Mouse (Mus musculus) lung, adult 2 months (tissue): Measurements from ENCODE around the gene Olfr750. TPM values are rescaled to one million over a fixed set of nuclear protein-coding genes. Genes with fewer than 3 reads are reported as not detected.

Experiments used
- DNase-seq: peaks from one replicate; pipeline ENCODE4 v3.0.0; 2022
- H3K4me1 ChIP-seq: fragments of 200-500 bp; 2 replicates; pipeline ENCODE4 v1.6.1; 2011; ENCODE audit warnings: low read length; ENCODE audit not compliant: control insufficient read depth, insufficient read depth
- H3K4me3 ChIP-seq: fragments of 200-500 bp; replicated peaks from 2 replicates; pipeline ENCODE3; 2011; ENCODE audit warnings: low read depth, mild to moderate bottlenecking, control low read depth, low read length; ENCODE audit errors: extremely low read depth
- CTCF ChIP-seq: fragments of 200-500 bp; IDR thresholded peaks from 2 replicates; pipeline ENCODE4 v1.5.1; 2011; ENCODE audit warnings: mild to moderate bottlenecking, low read length, control low read depth; ENCODE audit not compliant: insufficient read depth
- POLR2A ChIP-seq: fragments of 200-500 bp; IDR thresholded peaks from 2 replicates; pipeline ENCODE4 v1.6.1; 2011; ENCODE audit warnings: low read depth, mild to moderate bottlenecking, control low read depth, low read length, borderline replicate concordance; ENCODE audit errors: extremely low read depth
- WGBS: fragments of 180-500 bp; shearing (Covaris S2); methylation state at CpG from one replicate; pipeline ENCODE4 v1.1.7; 2018; 5-methylcytosine and 5-hydroxymethylcytosine counted together
- polyA plus RNA-seq: library from polyadenylated mRNA; depleted of rRNA; stranded (reverse); fragments of >200 nt; gene quantifications from 2 replicates; pipeline ENCODE4 v1.2.3, GENCODE M21; 2012

The Olfr750 gene
- polyA plus RNA-seq, 1 experiment, result 3.6 TPM

DNA sequence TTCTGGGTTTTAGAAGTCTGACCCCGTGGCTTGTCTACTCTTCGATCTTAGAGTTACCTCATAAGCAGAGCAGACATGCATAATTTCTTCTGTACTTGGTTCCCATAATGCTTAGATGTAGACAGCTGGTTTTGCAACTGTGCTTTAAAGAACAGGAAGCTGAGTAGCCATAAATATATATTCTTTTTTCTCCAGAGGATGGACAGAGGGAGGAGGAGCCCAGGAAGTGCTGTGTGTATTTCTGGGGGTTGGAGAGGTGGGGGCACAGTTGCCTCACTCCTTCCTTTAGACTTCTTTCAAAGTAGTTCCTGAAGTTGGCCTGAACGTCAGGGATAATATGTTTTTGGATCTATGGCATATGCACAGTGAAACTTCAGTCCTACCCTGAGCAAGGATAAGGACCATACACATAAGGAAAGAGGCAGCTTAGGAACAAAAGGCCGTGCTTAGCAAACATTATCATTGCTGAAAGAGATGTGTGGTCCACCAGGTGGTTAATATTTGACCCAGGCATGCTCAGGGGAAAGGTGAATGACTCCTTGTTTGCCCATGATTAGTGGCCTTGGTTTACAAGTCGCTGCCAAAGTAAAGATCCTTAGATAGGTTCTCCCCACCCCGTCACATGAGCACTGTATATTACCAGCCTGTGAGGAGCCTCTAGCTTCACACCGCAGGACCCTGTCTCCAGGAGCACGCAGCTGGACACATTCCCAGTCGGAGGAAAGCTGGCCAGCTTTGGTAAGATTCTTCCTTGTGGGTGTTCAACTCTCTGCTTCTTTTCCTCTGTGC lies 21.7 kb upstream of the Olfr750 start:
- H3K4me3 ChIP-seq, result peak overlapping the region; percentile 34
- WGBS, result 41% methylated on average over 9 of the region's 9 CpGs
- TF ChIP-seq CTCF (no peak), POLR2A (peak; percentile 75; the same call in 1 of the 2 replicates)
- DNase-seq, result peak; percentile 59
- H3K4me1 ChIP-seq, result peaks cover 11% of the 10 kb centered on the region

- H3K4me1 ChIP-seq, result peaks cover 11% of the 10 kb centered on the region
- DNase-seq, result no peak
- TF ChIP-seq CTCF (no peak), POLR2A (no peak)
- WGBS, result 55% methylated on average over 9 of the region's 9 CpGs
- no peak overlapping the region for H3K4me3 ChIP-seq
Observed at GRCm38 (mm10) chr14:51094921-51095320, 20.7 kb upstream of the Olfr750 start.

DNA sequence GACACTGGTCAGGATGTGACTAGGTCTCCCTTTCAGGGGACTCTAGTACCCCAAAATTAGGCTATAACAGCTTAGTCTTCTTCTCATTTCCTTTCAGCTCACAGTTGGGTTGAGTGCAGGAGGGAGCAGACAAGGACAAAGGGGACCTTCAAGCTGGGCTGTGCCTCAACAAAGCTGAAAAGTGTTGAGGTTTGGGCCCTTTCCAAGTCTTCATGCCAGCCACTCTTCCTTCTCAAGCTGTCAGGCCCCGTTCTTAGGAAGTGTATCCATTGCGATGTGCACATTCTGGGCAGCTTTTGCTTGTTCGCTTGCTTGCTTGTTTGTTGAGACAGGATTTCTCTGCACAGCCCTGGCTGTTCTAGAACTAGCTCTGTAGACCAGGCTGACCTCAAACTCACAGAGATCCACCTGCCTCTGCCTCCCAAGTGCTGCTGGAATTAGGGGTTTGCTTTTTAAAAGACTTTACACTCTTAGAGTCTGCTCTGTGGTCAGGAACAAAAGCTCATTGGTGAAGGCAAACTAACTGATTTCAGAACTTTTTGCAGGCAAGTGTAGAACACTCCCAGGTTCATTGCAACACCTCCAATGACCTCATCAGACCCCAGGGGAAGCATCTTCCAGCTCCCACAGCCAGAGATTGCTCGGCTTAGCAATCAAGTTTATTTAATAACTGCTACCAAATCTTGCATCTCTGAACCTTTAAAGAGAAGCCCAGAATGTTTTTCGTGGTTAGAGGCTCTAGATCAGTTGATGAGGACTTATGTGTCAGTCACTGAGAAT lies 20.1 kb upstream of the Olfr750 start:
- DNase-seq, result no peak
- Histone ChIP-seq H3K4me3 (no peak overlapping the region), H3K4me1 (peaks cover 11% of the 10 kb centered on the region)
- 42% methylated on average over 5 of the region's 5 CpGs for WGBS
- TF ChIP-seq POLR2A, result no peak
- TF ChIP-seq CTCF, result no peak

DNA sequence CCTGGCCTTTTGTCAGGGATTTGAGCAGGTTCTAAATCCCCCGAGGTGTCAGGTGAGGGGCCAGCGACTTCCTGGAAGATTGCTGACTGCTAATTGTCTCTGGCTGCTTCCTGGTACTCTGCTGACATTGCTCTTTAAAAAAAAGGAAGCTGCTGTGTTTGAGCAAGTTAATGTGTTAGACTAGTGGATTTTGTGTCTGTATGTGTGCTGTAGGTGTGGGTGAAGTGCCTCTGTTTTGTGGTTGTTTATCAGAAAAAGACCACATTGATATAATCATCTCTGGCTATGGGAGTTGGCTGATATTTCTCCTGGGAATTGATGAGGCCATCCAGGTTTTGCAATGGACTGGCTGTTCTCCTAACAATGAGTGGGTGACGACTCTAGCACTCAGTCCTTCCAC lies 19.3 kb upstream of the Olfr750 start:
- 19% methylated on average over 3 of the region's 3 CpGs for WGBS
- DNase-seq, result no peak
- H3K4me3 ChIP-seq, result no peak overlapping the region
- H3K4me1 ChIP-seq, result peaks cover 11% of the 10 kb centered on the region
- TF ChIP-seq POLR2A, result no peak
- no peak for TF ChIP-seq CTCF

- DNase-seq, result no peak
- peaks cover 13% of the 10 kb centered on the region for H3K4me1 ChIP-seq
- no peak overlapping the region for H3K4me3 ChIP-seq
- TF ChIP-seq POLR2A (no peak), CTCF (no peak)
- 44% methylated on average over 8 of the region's 8 CpGs for WGBS
Observed at GRCm38 (mm10) chr14:51092073-51092620, 17.9 kb upstream of the Olfr750 start.

DNA sequence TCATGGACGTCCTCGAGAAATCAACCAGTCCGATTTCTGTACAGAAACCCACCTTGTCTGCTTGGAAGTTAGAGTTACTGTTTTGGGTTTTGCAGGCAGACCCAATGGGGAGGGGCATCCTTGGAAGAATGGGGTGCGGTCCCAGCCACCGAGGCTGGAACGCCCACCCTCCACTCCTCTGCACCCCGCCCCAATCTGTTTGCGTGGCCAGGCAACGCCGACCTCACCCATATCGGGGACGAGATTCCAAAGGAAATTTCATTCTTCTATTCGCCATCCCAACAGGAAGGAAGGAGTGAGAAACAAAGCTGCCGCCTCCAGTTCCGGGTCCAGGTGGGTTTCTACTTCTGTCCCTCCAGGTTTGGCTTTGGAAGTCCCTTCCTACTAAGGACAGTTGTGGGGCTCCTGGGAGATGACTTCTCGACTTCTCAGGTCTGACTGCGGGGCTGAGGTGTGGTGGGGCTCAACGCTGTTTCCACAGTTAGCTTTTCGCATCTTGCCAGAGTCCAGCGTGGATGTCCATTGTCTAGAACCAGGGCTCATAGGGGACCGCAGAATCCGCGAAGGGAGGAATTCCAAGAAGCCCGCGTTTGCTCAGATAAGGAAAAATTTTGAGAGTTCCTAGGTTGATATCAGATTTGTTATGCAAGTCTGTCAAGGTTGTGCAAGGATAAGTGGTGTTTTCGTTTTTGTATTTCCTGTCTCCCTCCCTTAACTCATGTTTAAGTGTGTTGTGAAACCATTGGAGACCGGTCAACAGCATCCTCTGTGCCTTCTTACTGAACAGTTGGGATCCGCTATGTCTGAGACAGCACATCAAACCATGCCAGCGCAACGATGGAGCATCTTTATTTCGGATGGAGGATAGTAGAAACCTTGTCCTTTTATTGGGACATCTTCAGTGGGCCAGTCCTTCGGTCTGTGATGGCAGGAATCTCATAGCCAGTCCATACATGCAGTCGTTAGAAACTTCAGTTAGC lies 17.0 kb upstream of the Olfr750 start, which contains the start of the genes Rnase4 and Ang:
Gene Rnase4 (plus strand): TSS at position 157 of the 980 bp plus-strand sequence.
Gene Ang (plus strand): TSS at position 230 of the 980 bp plus-strand sequence.
- peak; percentile 71 for DNase-seq
- Histone ChIP-seq H3K4me1 (peaks cover 13% of the 10 kb centered on the region), H3K4me3 (peak within 1 kb of the TSS; percentile 93)
- TF ChIP-seq CTCF (no peak), POLR2A (peak; percentile 42; the same call in 1 of the 2 replicates)
- 5% methylated on average over 33 of the region's 33 CpGs for WGBS

GRCm38 (mm10) chr14:51090077-51090781 lies 16.0 kb upstream of the Olfr750 start:
- peak; percentile 83 for DNase-seq
- peaks cover 10% of the 10 kb centered on the region for H3K4me1 ChIP-seq
- TF ChIP-seq CTCF (no peak), POLR2A (peak; percentile 17; the same call in 1 of the 2 replicates)
- peak overlapping the region; percentile 93 for H3K4me3 ChIP-seq
- WGBS, result under 1% methylated on average over 27 of the region's 27 CpGs

DNA sequence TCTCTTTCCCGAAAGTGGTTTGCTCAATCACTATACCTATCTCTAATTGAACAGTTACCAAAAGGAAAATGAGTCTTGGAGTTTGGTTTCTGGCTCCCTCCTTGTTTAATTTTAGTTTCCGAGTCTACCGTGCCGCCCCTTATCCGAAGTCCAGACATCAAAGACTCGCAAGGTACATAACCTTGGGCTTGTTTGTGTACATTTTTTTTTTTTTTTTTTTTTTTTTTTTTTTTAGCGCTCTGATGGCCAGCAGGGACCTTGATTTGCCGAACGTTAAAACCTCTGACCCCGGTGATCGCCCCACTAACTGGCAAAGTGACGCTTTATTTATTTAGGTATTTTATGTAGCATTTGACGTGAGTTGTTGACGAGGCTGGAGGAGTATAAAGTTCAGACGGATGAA lies 15.4 kb upstream of the Olfr750 start:
- TF ChIP-seq POLR2A (no peak), CTCF (no peak)
- Histone ChIP-seq H3K4me3 (peak overlapping the region; percentile 93), H3K4me1 (peaks cover 7% of the 10 kb centered on the region; the same call in 1 of the 2 replicates)
- DNase-seq, result no peak
- WGBS, result under 1% methylated on average over 15 of the region's 15 CpGs
